Mouse (Mus musculus): ENCODE data around the gene Adgre5. TPM values are rescaled to one million over a fixed set of nuclear protein-coding genes. Genes with fewer than 3 reads are reported as not detected.

Adgre5 gene
- polyA plus RNA-seq, 2 experiments: 50.4 to 70.1 TPM

DNA sequence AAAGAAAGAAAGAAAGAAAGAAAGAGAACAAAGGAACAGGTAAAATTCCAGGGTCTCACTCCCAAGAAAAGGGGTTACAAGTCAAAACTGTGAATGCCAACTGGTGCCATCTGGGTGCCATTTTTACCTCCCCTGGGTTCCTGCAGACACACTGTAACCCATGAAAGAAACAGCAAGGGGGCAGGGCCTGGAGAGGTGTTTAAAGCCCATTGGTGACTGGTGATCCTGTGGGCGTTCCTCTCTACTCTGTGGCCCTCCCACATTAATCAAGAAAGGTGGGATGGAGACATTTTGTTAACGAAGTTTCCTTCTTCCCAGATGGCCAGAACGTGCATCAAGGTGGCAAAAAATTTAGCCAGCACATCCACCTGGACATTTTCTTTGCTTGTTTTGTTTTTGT, 36.9 kb upstream of the Adgre5 start:
- Histone ChIP-seq H3K27ac (replicated peaks; ENCODE audit: low read depth, low read length) (no peak overlapping the region), H3K9me3 (ENCODE audit: control insufficient read depth, low read length) (no peaks in the 10 kb centered on the region), H3K9ac (ENCODE audit: low read depth, low read length, severe bottlenecking) (no peak overlapping the region), H3K4me3 (replicated peaks; ENCODE audit: low read length) (no peak overlapping the region), H3K4me1 (ENCODE audit: control insufficient read depth, insufficient read depth, low read length) (no peaks in the 10 kb centered on the region), H3K4me2 (replicated peaks; ENCODE audit: low read depth, low read length, severe bottlenecking) (no peak overlapping the region), H3K27me3 (ENCODE audit: control insufficient read depth, insufficient read depth, low read length) (no peaks in the 10 kb centered on the region), H3K36me3 (ENCODE audit: control insufficient read depth, insufficient read depth, low read length) (no peaks in the 10 kb centered on the region)
- DNase-seq (ENCODE audit: low spot score) (no peak), ATAC-seq (ENCODE audit: low FRiP score, low read depth) (no peak)
- TF ChIP-seq POLR2A (IDR thresholded peaks at IDR 0.05; ENCODE audit: borderline replicate concordance, extremely low read depth, insufficient read depth, insufficient read length): no peak
- WGBS: 69% methylated on average over 3 of the region's 3 CpGs

GRCm38 (mm10) chr8:83776632-83777031, 35.5 kb upstream of the Adgre5 start:
- no peaks in the 10 kb centered on the region for H3K36me3 ChIP-seq (ENCODE audit: control insufficient read depth, insufficient read depth, low read length)
- no peak overlapping the region for H3K4me3 ChIP-seq (replicated peaks; ENCODE audit: low read length)
- H3K4me1 ChIP-seq (ENCODE audit: control insufficient read depth, insufficient read depth, low read length): peaks cover 4% of the 10 kb centered on the region; the same call in 1 of the 2 replicates
- H3K27me3 ChIP-seq (ENCODE audit: control insufficient read depth, insufficient read depth, low read length): no peaks in the 10 kb centered on the region
- 51% methylated on average over 4 of the region's 4 CpGs for WGBS
- DNase-seq (ENCODE audit: low spot score) (no peak), ATAC-seq (ENCODE audit: low FRiP score, low read depth) (no peak)
- no peaks in the 10 kb centered on the region for H3K9me3 ChIP-seq (ENCODE audit: control insufficient read depth, low read length)
- no peak overlapping the region for H3K4me2 ChIP-seq (replicated peaks; ENCODE audit: low read depth, low read length, severe bottlenecking)
- no peak overlapping the region for H3K9ac ChIP-seq (ENCODE audit: low read depth, low read length, severe bottlenecking)
- H3K27ac ChIP-seq (replicated peaks; ENCODE audit: low read depth, low read length): no peak overlapping the region
- TF ChIP-seq POLR2A (IDR thresholded peaks at IDR 0.05; ENCODE audit: borderline replicate concordance, extremely low read depth, insufficient read depth, insufficient read length): no peak

DNA sequence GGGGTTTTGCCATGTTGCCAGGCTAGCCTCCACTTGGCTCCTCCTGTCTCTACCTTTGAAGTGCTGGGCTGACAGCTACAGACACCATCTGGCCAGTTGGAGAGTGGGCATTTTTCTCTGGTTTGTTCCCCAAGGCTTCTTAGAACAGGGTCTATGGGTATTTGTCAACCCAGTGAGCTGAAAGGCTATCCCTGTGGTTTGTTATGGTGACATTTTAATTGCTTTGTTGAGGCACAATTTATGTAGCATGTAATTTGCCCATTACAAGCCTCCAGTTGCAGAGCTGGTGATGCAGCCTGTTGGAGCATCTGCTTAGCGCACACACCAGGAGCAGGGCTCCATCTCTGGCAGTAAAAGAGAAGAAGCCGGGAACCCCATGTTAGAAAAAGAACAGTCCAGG, 33.1 kb upstream of the Adgre5 start:
- no peak overlapping the region for H3K4me2 ChIP-seq (replicated peaks; ENCODE audit: low read depth, low read length, severe bottlenecking)
- H3K27me3 ChIP-seq (ENCODE audit: control insufficient read depth, insufficient read depth, low read length): no peaks in the 10 kb centered on the region
- ATAC-seq (ENCODE audit: low FRiP score, low read depth): no peak
- 44% methylated on average over 2 of the region's 2 CpGs for WGBS
- no peaks in the 10 kb centered on the region for H3K9me3 ChIP-seq (ENCODE audit: control insufficient read depth, low read length)
- no peaks in the 10 kb centered on the region for H3K36me3 ChIP-seq (ENCODE audit: control insufficient read depth, insufficient read depth, low read length)
- H3K4me3 ChIP-seq (replicated peaks; ENCODE audit: low read length): no peak overlapping the region
- H3K27ac ChIP-seq (replicated peaks; ENCODE audit: low read depth, low read length): no peak overlapping the region
- H3K4me1 ChIP-seq (ENCODE audit: control insufficient read depth, insufficient read depth, low read length): peaks cover 4% of the 10 kb centered on the region; the same call in 1 of the 2 replicates
- no peak overlapping the region for H3K9ac ChIP-seq (ENCODE audit: low read depth, low read length, severe bottlenecking)
- no peak for TF ChIP-seq POLR2A (IDR thresholded peaks at IDR 0.05; ENCODE audit: borderline replicate concordance, extremely low read depth, insufficient read depth, insufficient read length)
- DNase-seq (ENCODE audit: low spot score): no peak

DNA sequence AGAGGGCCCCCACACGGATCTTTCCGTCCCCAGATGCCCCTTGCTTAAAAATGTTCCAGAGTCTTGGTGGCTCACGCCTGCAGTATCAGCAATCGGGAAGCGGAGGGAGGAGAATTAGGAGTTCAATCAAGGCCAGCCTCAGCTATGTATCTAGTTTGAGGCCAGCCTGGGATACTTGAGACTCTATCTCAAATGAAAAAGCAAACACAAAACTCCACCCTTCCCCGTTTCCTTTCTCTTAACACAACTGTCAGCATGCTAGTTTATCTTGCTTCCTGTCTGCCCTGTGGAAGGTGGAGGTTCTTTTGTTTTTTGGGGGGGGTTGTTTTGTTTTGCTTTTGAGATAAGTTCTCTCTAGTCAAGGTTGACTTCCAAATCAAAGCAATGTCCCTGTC, 32.3 kb upstream of the Adgre5 start:
- peak overlapping the region; percentile 34; the same call in 1 of the 2 replicates for H3K4me3 ChIP-seq (replicated peaks; ENCODE audit: low read length)
- no peak overlapping the region for H3K9ac ChIP-seq (ENCODE audit: low read depth, low read length, severe bottlenecking)
- TF ChIP-seq POLR2A (IDR thresholded peaks at IDR 0.05; ENCODE audit: borderline replicate concordance, extremely low read depth, insufficient read depth, insufficient read length): no peak
- H3K27me3 ChIP-seq (ENCODE audit: control insufficient read depth, insufficient read depth, low read length): no peaks in the 10 kb centered on the region
- H3K4me1 ChIP-seq (ENCODE audit: control insufficient read depth, insufficient read depth, low read length): peaks cover 4% of the 10 kb centered on the region; the same call in 1 of the 2 replicates
- DNase-seq (ENCODE audit: low spot score) (no peak), ATAC-seq (ENCODE audit: low FRiP score, low read depth) (no peak)
- H3K27ac ChIP-seq (replicated peaks; ENCODE audit: low read depth, low read length): no peak overlapping the region
- WGBS: 54% methylated on average over 6 of the region's 6 CpGs
- H3K4me2 ChIP-seq (replicated peaks; ENCODE audit: low read depth, low read length, severe bottlenecking): peak overlapping the region; percentile 59
- H3K36me3 ChIP-seq (ENCODE audit: control insufficient read depth, insufficient read depth, low read length): no peaks in the 10 kb centered on the region
- no peaks in the 10 kb centered on the region for H3K9me3 ChIP-seq (ENCODE audit: control insufficient read depth, low read length)

DNA sequence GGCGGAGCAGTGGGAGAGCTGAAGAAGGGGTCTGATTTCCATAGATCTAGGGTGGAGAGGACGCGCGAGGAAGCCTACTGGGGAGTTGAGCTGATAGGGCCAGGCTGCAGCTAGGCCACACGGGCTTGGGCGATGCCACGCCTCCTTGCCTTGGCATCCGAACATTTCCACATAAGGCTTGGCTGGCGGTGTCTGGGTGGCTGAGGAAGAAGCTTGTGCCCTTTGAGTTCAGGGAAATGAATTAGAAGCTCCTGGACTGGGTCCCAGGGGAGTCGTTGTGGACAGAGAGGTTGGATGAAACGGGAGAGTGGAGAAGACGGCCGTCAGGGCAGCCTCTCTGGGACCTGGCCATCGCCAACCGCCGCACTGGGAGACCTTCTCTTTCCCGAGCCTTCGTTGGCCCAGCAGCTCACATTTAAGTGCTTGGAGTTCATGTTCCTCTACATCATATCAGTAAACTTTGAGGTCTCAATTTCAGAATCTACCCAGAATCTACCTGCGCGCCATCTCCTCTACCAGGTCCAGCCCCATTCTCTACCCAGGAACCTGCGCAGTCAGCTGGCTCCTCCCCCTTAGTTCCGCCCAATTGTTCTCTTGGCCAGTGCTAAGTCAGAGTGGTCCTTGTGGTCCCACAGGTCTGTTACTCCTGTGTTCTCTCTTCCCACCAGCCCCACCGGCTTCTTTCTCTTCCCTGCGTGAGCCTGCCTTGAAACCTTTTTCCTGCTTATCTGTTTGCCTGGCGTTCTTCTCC, 31.8 kb upstream of the Adgre5 start:
- H3K36me3 ChIP-seq (ENCODE audit: control insufficient read depth, insufficient read depth, low read length): no peaks in the 10 kb centered on the region
- H3K4me3 ChIP-seq (replicated peaks; ENCODE audit: low read length): peak overlapping the region; percentile 34
- H3K9ac ChIP-seq (ENCODE audit: low read depth, low read length, severe bottlenecking): peak overlapping the region; percentile 43
- peaks cover 4% of the 10 kb centered on the region; the same call in 1 of the 2 replicates for H3K4me1 ChIP-seq (ENCODE audit: control insufficient read depth, insufficient read depth, low read length)
- no peak overlapping the region for H3K27ac ChIP-seq (replicated peaks; ENCODE audit: low read depth, low read length)
- H3K27me3 ChIP-seq (ENCODE audit: control insufficient read depth, insufficient read depth, low read length): no peaks in the 10 kb centered on the region
- DNase-seq (ENCODE audit: low spot score): no peak
- 13% methylated on average over 25 of the region's 25 CpGs for WGBS
- ATAC-seq (ENCODE audit: low FRiP score, low read depth): peak; percentile 57; the same call in 1 of the 2 replicates
- peak; percentile 27; the same call in 1 of the 2 replicates for TF ChIP-seq POLR2A (IDR thresholded peaks at IDR 0.05; ENCODE audit: borderline replicate concordance, extremely low read depth, insufficient read depth, insufficient read length)
- H3K9me3 ChIP-seq (ENCODE audit: control insufficient read depth, low read length): no peaks in the 10 kb centered on the region
- peak overlapping the region; percentile 59 for H3K4me2 ChIP-seq (replicated peaks; ENCODE audit: low read depth, low read length, severe bottlenecking)

All from limb, embryonic 14.5 days (tissue).